Mouse (Mus musculus) embryonic facial prominence, embryonic 11.5 days (tissue): ENCODE data around the gene Vash1. TPM values are rescaled to one million over a fixed set of nuclear protein-coding genes. Genes with fewer than 3 reads are reported as not detected.

Experiments used
- ATAC-seq: fragments of 200-750 bp; cut with Nextera tagmentation; replicated peaks from 2 replicates; pipeline ENCODE4 v1.8.0; 2017; ENCODE audit warnings: low read depth; ENCODE audit not compliant: insufficient number of reproducible peaks, low FRiP score, low TSS enrichment
- DNase-seq: peaks from one replicate; pipeline ENCODE4 v3.0.0-alpha.2; 2015; ENCODE audit warnings: low spot score
- H3K27ac ChIP-seq: fragments of 300-500 bp; sonication (generic); replicated peaks from 2 replicates; pipeline ENCODE4 v1.5.1; 2014; ENCODE audit warnings: mild to moderate bottlenecking, low read depth, low read length, control low read depth
- H3K27me3 ChIP-seq: fragments of 300-500 bp; sonication (generic); 2 replicates; pipeline ENCODE4 v1.6.1; 2014; ENCODE audit warnings: mild to moderate bottlenecking, low read length, moderate library complexity, mixed read lengths; ENCODE audit not compliant: control insufficient read depth, insufficient read depth
- H3K36me3 ChIP-seq: fragments of 300-500 bp; sonication (generic); replicated peaks from 2 replicates; pipeline ENCODE4 v1.6.1; 2014; ENCODE audit warnings: low read depth, mild to moderate bottlenecking, low read length, moderate library complexity, mixed read lengths; ENCODE audit not compliant: control insufficient read depth, insufficient read depth
- H3K4me1 ChIP-seq: fragments of 300-500 bp; sonication (generic); 2 replicates; pipeline ENCODE4 v1.6.1; 2014; ENCODE audit warnings: low read length, mixed read lengths; ENCODE audit not compliant: control insufficient read depth, insufficient read depth
- H3K4me2 ChIP-seq: fragments of 300-500 bp; sonication (generic); 2 replicates; pipeline ENCODE4 v1.6.1; 2014; ENCODE audit warnings: low read depth, mild to moderate bottlenecking, control low read depth, low read length, moderate library complexity
- H3K4me3 ChIP-seq: fragments of 300-500 bp; sonication (generic); 2 replicates; pipeline ENCODE4 v1.5.1; 2014; ENCODE audit warnings: low read depth, low read length, control low read depth
- H3K9ac ChIP-seq: fragments of 300-500 bp; sonication (generic); replicated peaks from 2 replicates; pipeline ENCODE4 v1.6.1; 2014; ENCODE audit warnings: mild to moderate bottlenecking, control low read depth, low read length
- H3K9me3 ChIP-seq: fragments of 300-500 bp; sonication (generic); replicated peaks from 2 replicates; pipeline ENCODE4 v1.6.1; 2016; ENCODE audit warnings: mild to moderate bottlenecking, low read length, inconsistent platforms, mixed read lengths; ENCODE audit not compliant: control insufficient read depth
- WGBS: fragments of 180-500 bp; shearing (Covaris S2); extraction: QIAGEN DNeasy Blood & Tissue Kit; methylation state at CpG from one replicate; pipeline ENCODE4 v1.1.7; 2014; 5-methylcytosine and 5-hydroxymethylcytosine counted together
- polyA plus RNA-seq: library from polyadenylated mRNA; unstranded; fragments of >200 nt; fragmentation: Nextera tagmentation; extraction: Ambion mirVana; gene quantifications from 2 replicates; pipeline ENCODE4 v1.2.1, GENCODE M21; 2014

The Vash1 gene
- polyA plus RNA-seq, 1 experiment from 2014 or later: 10.4 TPM

DNA sequence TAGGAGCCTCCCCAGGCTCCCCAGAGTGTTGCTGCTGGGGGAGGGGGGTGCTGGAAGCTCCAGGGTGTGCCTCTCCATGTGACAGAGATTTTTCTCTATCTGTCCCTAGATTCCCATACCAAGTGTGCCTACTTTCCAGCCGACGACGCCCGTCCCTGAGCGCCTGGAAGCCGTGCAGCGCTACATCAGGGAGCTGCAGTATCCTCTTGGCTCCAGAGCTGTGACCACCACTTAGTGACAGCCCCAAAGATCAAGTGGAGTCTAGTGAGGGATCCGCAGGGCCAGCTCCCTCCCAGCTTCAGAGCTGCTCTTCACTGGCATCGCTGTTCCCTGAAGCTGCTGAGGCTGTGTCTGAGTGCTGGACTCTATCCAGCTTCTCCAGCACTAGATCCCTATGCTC, 6.8 kb downstream of the Vash1 start:
- DNase-seq: no peak
- Histone ChIP-seq H3K4me1 (no peaks in the 10 kb centered on the region), H3K9me3 (no peaks in the 10 kb centered on the region), H3K27ac (no peak overlapping the region), H3K4me3 (no peak overlapping the region), H3K9ac (no peak overlapping the region), H3K4me2 (no peak overlapping the region), H3K27me3 (no peaks in the 10 kb centered on the region), H3K36me3 (peaks cover 4% of the 10 kb centered on the region)
- WGBS: 90% methylated on average over 9 of the region's 9 CpGs
- ATAC-seq: no peak

DNA sequence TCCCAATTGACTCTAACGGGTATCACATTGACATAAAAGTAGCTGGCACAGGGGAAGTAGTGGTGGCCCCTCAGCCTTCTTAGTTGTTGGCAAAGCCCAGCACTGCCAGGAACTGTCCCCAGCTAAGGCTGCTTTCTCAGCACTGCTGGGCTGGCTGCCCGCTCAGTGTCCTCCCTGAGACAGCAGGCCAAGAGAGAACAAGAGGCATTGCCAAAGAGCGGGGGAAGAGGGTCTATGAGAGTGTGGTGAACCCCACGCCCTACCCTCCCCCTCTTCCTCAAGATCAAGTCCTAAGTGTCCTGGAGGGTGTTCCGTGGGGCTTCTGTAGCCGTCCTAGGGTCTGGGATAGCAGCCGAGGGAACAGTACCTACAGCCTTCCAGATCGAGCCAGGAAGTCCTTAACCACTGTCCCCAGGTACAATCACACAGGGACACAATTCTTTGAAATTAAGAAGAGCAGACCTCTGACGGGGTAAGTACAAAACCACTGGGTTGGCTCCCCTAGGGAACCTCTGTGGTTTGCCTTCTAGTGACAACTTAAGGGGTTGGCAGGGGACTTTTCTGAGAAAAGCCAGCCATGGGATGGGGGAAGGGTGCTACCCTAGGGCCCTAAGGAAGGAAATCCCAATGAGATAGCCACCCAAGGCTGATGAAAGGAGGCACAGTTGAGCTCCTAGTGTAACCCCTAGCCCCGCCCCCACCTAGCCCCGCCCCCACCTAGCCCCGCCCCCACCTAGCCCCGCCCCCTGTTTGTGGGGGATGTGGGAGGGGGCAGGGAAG, 8.2 kb downstream of the Vash1 start:
- ATAC-seq (no peak), DNase-seq (no peak)
- Histone ChIP-seq H3K27me3 (no peaks in the 10 kb centered on the region), H3K9me3 (no peaks in the 10 kb centered on the region), H3K36me3 (peaks cover 4% of the 10 kb centered on the region), H3K4me1 (no peaks in the 10 kb centered on the region), H3K9ac (no peak overlapping the region), H3K4me3 (no peak overlapping the region), H3K27ac (no peak overlapping the region), H3K4me2 (no peak overlapping the region)
- WGBS: 55% methylated on average over 13 of the region's 13 CpGs

DNA sequence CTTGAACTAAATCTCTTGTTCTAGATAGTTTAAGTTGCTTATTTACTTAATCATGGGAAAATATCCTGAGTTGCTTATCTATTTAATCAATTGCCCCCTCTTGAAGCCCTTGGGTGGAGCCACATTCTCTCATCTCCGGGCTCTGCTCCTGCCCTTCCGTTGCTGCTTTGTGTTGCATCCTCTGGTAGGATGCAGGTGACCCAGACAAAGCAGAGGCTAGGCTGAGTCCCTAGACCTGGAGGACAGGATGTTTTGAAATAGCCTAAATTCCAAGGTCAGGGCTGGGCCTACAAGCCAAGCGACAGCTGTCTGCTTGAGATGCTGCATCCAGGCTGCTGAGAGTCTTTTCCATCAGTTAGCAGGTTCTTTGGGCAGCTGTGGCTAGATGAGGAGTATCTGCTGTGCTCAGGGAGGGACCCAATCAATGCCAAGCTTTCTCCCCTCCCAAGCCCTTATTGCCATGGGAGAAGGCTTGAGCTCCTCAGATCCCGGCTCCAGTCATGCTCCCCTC, 9.0 kb downstream of the Vash1 start:
- Histone ChIP-seq H3K27ac (no peak overlapping the region), H3K27me3 (no peaks in the 10 kb centered on the region), H3K4me1 (no peaks in the 10 kb centered on the region), H3K9me3 (no peaks in the 10 kb centered on the region), H3K36me3 (peaks cover 4% of the 10 kb centered on the region), H3K4me3 (no peak overlapping the region), H3K9ac (no peak overlapping the region), H3K4me2 (no peak overlapping the region)
- ATAC-seq (no peak), DNase-seq (no peak)
- 70% methylated on average over 4 of the region's 4 CpGs for WGBS

DNA sequence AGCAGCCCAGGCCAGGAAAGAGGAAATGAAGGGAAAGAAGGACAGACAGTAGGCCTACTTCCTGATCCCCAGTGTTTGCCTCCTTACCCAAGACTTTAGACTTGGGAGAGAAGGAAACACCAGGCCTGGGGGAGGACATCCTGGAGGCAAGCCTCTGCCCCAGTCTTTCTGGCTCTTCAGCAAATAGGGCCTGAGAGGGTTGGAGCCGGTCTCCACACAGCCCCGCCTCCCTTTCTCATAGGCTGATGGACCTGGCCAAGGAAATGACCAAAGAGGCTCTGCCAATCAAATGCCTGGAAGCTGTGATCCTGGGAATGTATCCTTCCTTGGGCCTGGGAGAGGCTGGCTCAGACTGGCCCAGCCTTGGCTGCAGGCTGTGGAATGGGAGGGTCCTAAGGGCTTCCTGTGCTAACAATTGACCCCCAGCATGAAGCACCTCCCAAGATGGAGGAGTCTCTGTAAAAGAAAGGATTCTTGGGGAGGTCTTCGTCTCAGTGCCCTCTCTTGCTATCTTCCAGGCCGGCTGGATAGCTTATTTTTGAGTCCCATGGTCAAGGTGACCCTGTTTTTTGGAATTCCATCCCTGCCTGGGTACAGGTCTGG, 9.6 kb downstream of the Vash1 start:
- Histone ChIP-seq H3K4me2 (no peak overlapping the region), H3K27ac (no peak overlapping the region), H3K4me3 (no peak overlapping the region), H3K9me3 (no peaks in the 10 kb centered on the region), H3K9ac (no peak overlapping the region), H3K4me1 (no peaks in the 10 kb centered on the region), H3K36me3 (peaks cover 4% of the 10 kb centered on the region), H3K27me3 (no peaks in the 10 kb centered on the region)
- ATAC-seq (no peak), DNase-seq (no peak)
- WGBS: 91% methylated on average over 4 of the region's 4 CpGs

DNA sequence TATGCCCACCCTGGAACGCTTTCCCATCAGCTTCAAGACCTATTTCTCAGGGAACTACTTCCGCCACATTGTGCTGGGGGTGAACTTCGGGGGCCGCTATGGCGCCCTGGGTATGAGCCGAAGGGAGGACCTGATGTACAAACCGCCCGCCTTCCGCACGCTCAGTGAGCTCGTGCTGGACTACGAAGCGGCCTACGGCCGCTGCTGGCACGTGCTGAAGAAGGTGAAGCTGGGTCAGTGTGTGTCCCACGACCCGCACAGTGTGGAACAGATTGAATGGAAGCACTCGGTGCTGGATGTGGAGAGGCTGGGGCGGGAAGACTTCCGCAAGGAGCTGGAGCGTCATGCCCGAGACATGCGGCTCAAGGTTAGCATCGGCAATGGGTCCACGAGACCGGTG, 10.4 kb downstream of the Vash1 start:
- no peak for ATAC-seq
- H3K9ac ChIP-seq: no peak overlapping the region
- no peaks in the 10 kb centered on the region for H3K9me3 ChIP-seq
- H3K36me3 ChIP-seq: peaks cover 4% of the 10 kb centered on the region
- H3K27me3 ChIP-seq: no peaks in the 10 kb centered on the region
- H3K4me2 ChIP-seq: no peak overlapping the region
- no peaks in the 10 kb centered on the region for H3K4me1 ChIP-seq
- H3K4me3 ChIP-seq: no peak overlapping the region
- H3K27ac ChIP-seq: no peak overlapping the region
- no peak for DNase-seq
- 96% methylated on average over 27 of the region's 27 CpGs for WGBS

DNA sequence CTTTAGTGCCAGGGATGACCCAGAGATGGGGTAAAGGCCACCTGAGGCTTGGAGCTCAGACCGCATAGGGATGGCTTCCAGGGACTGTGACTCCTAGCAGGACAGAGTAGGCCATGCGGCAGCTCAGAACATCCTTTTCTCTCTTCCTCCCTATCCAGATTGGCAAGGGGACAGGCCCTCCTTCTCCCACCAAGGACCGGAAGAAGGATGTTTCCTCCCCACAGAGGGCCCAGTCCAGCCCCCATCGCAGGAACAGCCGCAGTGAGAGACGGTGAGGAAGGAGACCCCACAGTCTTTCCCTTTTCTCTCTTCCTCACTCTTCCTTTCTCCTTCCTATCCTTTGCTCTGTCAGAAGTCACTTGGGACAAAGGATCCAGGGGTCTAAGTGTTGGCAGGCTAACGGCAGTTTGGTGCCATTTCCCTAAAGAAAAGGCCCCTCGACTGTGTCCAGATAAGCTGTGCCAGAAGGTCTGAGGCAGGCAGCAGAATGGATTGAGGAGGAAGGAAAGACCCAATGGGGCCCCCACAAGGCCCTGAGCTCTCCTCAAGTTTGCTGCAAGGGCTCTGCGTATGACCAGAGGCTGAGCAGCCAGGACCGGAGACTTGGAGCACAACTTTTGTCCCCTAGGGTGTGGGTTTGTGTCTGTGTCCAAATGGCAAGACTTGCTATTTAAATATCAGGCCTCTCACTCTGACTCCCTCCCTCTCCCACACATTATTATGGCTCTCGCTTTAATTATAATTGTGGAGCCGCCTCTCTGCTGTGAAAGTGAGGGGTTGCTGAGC, 12.4 kb downstream of the Vash1 start:
- DNase-seq (no peak), ATAC-seq (no peak)
- Histone ChIP-seq H3K36me3 (peaks cover 4% of the 10 kb centered on the region), H3K9me3 (no peaks in the 10 kb centered on the region), H3K9ac (no peak overlapping the region), H3K27ac (no peak overlapping the region), H3K4me2 (no peak overlapping the region), H3K4me1 (no peaks in the 10 kb centered on the region), H3K27me3 (no peaks in the 10 kb centered on the region), H3K4me3 (no peak overlapping the region)
- 84% methylated on average over 12 of the region's 12 CpGs for WGBS

DNA sequence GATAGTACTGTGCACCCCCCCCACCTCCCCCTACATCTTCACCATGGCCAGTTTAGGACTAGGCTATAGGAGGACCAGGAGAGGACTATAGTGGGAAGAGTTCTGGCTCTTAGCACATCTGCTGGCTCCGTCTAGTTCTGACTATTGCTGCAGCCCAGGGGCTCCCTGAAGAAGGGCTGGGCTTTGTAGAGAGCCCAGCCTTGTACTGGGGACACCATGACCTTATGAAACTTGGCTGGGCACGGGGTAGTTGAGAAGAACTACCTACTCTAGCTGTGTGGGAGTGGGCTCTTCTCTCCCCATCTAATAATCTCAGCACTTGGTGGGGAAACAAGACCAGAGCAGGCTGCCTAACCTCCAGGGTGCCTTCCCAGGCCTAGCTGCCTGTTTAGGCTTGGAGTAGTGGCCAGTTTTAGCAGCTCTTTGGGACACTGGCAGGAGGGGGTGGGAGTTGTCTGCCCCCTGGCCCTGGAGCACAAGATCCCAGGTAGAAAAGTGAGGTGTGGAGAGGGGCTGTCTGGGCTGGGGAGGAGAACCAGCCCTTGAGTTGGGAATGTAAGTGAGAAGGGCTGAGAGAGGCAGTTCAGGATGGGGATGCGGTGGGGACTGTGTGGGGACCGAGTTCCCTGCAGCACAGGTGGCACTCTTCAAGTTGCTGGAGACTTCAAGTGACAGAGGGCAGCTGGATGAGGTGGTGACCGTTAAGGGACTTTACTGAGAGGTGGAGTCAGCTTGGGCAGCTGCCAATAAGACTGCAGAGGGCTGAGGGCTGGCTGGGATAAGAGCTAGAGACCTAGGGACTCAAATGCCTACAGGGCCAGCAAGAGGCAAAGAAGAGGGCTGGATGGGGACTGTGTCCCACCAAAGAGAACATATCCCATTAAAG, 14.2 kb downstream of the Vash1 start:
- DNase-seq: no peak
- Histone ChIP-seq H3K4me3 (no peak overlapping the region), H3K9ac (no peak overlapping the region), H3K27me3 (no peaks in the 10 kb centered on the region), H3K36me3 (no peaks in the 10 kb centered on the region; the same call in 1 of the 2 replicates), H3K4me2 (no peak overlapping the region), H3K4me1 (no peaks in the 10 kb centered on the region), H3K27ac (no peak overlapping the region), H3K9me3 (no peaks in the 10 kb centered on the region)
- ATAC-seq: no peak
- WGBS: 67% methylated on average over 5 of the region's 5 CpGs
